ENCODE assay signal across 8 mouse cellular contexts in the genomic region with DNA sequence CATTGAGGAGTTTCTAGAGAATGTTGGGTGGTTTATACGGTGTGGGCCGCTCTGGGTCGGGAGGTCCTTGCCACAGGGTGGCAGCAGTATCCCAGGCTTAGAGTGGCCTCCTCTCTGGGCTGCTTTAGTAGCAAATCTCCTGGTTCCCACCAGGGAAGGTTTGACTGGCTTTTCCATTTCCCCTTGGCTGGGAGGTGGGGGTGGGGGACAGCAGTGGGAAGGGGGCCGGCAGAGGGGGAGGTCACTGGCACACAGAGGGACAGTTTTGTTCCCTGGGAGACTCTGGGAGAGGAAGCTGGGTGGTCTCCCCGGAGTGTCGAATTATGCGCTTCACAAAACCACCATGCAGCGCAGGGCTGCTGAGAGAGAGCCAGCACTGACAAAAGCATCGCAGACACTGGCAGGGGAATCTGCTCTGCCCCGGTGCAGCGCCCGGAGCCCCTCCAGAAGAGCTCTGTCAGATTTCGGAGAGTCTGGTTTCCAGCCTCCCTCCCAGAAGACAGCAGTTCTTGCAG.
DNase-seq lines count a peak whose midpoint lies in the region; ATAC-seq and TF ChIP-seq lines count a peak whose summit lies in the region.

No protein-coding gene starts in this region.

- no peaks in the 10 kb centered on the region for H3K9me3 ChIP-seq in hindbrain, embryonic 11.5 days (ENCODE audit: control insufficient read depth, low read length)

- ATAC-seq in hindbrain, embryonic 11.5 days (ENCODE audit: low FRiP score) = peak; percentile 93

- peak overlapping the region; percentile 39; the same call in 1 of the 2 replicates for H3K27ac ChIP-seq in hindbrain, embryonic 11.5 days (ENCODE audit: low read depth, low read length)

- DNase-seq in Muller cell, postnatal 12 days (ENCODE audit: inconsistent ontology term) = peak; percentile 82
- DNase-seq in cerebellum, adult 9-10 months = peak; percentile 81
- DNase-seq in frontal cortex, adult 2 months (ENCODE audit: extremely low spot score in 1 of 2, low spot score in 1 of 2) = peak; percentile 49 to 80
- DNase-seq in hindbrain, embryonic 11.5 days (ENCODE audit: low spot score) = peak; percentile 84
- peak; percentile 61 for DNase-seq in layer of hippocampus, adult 9-10 months (ENCODE audit: low spot score)
- DNase-seq in lung, adult 2 months = peak; percentile 46
- peak; percentile 34 for DNase-seq in ovary, adult 18-20 months (ENCODE audit: low spot score)
- DNase-seq in urinary bladder, adult 2 months (ENCODE audit: low spot score) = peak; percentile 40

- H3K36me3 ChIP-seq in hindbrain, embryonic 11.5 days (ENCODE audit: control insufficient read depth, insufficient read depth, low read length) = no peaks in the 10 kb centered on the region

- peak; percentile 64; the same call in 1 of the 2 replicates for TF ChIP-seq CTCF in lung, adult 2 months (IDR thresholded peaks at IDR 0.05; ENCODE audit: insufficient read depth, low read length)

- peaks cover 2% of the 10 kb centered on the region for H3K27me3 ChIP-seq in hindbrain, embryonic 11.5 days (ENCODE audit: control insufficient read depth, insufficient read depth, low read length)

- H3K9ac ChIP-seq in hindbrain, embryonic 11.5 days (ENCODE audit: low read depth, low read length) = peak overlapping the region; percentile 53

- peak overlapping the region; percentile 31 for H3K4me3 ChIP-seq in hindbrain, embryonic 11.5 days (ENCODE audit: low read depth, low read length)
- no peak overlapping the region for H3K4me3 ChIP-seq in lung, adult 2 months (replicated peaks; ENCODE audit: extremely low read depth, low read depth, low read length)

- under 1% methylated on average over 13 of the region's 13 CpGs for WGBS in hindbrain, embryonic 11.5 days
- WGBS in lung, adult 2 months = 3% methylated on average over 13 of the region's 13 CpGs

- H3K4me2 ChIP-seq in hindbrain, embryonic 11.5 days (replicated peaks; ENCODE audit: low read depth, low read length) = peak overlapping the region; percentile 63

- peaks cover 3% of the 10 kb centered on the region; the same call in 1 of the 2 replicates for H3K4me1 ChIP-seq in hindbrain, embryonic 11.5 days (replicated peaks; ENCODE audit: control insufficient read depth, insufficient read depth, low read length)
- no peaks in the 10 kb centered on the region for H3K4me1 ChIP-seq in lung, adult 2 months (ENCODE audit: control insufficient read depth, insufficient read depth, low read length)

- TF ChIP-seq POLR2A in lung, adult 2 months (IDR thresholded peaks at IDR 0.05; ENCODE audit: borderline replicate concordance, extremely low read depth, low read depth, low read length) = no peak

Comparison
In these comparisons a context has a peak if more than half of its experiments do, and no peak if none do; other contexts are left out.
1. DNase-seq: peak in every context shown above with its lines; median percentile 84 in hindbrain, embryonic 11.5 days; 82 in Muller cell, postnatal 12 days; 81 in cerebellum, adult 9-10 months; 64 in frontal cortex, adult 2 months; 61 in layer of hippocampus, adult 9-10 months; 46 in lung, adult 2 months; 40 in urinary bladder, adult 2 months; 34 in ovary, adult 18-20 months.